Mouse (Mus musculus): ENCODE measurements around the gene Tead1.

- TF ChIP-seq MYOG (IDR thresholded peaks at IDR 0.05; ENCODE audit: control insufficient read depth in 1 of 3, insufficient read depth in 1 of 3, insufficient read length in 2 of 3, low read depth in 2 of 3) (peak; percentile 32 to 81 (median 42)), USF1 (IDR thresholded peaks at IDR 0.05; ENCODE audit: low read depth) (no peak), TCF12 (IDR thresholded peaks at IDR 0.05; ENCODE audit: insufficient read depth, poor library complexity, severe bottlenecking) (peak; percentile 34), POLR2A (IDR thresholded peaks at IDR 0.05; ENCODE audit: insufficient read length, low read depth) (no peak), POLR2AphosphoS2 (IDR thresholded peaks at IDR 0.05; ENCODE audit: insufficient read length, low read depth) (no peak), MAX (IDR thresholded peaks at IDR 0.05; ENCODE audit: low read depth) (no peak), CEBPB (IDR thresholded peaks at IDR 0.05; ENCODE audit: insufficient read depth, poor library complexity, severe bottlenecking) (no peak), MYOD1 (IDR thresholded peaks at IDR 0.05; ENCODE audit: control insufficient read depth in 1 of 3, insufficient read length in 2 of 3, low read depth in 2 of 3) (peak in 2 of 3 experiments; percentile 65), SRF (IDR thresholded peaks at IDR 0.05; ENCODE audit: control insufficient read depth, insufficient read length, low read depth) (no peak), TCF3 (IDR thresholded peaks at IDR 0.05; ENCODE audit: insufficient read length, low read depth) (no peak), E2F4 (IDR thresholded peaks at IDR 0.05; ENCODE audit: insufficient read depth) (no peak), REST (IDR thresholded peaks at IDR 0.05; ENCODE audit: insufficient read depth, insufficient read length) (no peak)
Observed at GRCm38 (mm10) chr7:112781987-112782386, 102.9 kb downstream of the Tead1 start.

All from myocyte (in vitro differentiated cells).